Mouse (Mus musculus) bone marrow, adult 2 months (tissue): ENCODE measurements around the gene Elp4.

Source experiments
- CTCF ChIP-seq: fragments of 200-500 bp; IDR thresholded peaks from 2 replicates; pipeline ENCODE4 v1.5.1; 2011; ENCODE audit warnings: low read length, control low read depth; ENCODE audit not compliant: control insufficient read depth, insufficient read depth
- POLR2A ChIP-seq: fragments of 200-500 bp; IDR thresholded peaks from 2 replicates; pipeline ENCODE4 v1.6.1; 2011; ENCODE audit warnings: low read depth, mild to moderate bottlenecking, control low read depth, low read length, borderline replicate concordance; ENCODE audit not compliant: control insufficient read depth

DNA sequence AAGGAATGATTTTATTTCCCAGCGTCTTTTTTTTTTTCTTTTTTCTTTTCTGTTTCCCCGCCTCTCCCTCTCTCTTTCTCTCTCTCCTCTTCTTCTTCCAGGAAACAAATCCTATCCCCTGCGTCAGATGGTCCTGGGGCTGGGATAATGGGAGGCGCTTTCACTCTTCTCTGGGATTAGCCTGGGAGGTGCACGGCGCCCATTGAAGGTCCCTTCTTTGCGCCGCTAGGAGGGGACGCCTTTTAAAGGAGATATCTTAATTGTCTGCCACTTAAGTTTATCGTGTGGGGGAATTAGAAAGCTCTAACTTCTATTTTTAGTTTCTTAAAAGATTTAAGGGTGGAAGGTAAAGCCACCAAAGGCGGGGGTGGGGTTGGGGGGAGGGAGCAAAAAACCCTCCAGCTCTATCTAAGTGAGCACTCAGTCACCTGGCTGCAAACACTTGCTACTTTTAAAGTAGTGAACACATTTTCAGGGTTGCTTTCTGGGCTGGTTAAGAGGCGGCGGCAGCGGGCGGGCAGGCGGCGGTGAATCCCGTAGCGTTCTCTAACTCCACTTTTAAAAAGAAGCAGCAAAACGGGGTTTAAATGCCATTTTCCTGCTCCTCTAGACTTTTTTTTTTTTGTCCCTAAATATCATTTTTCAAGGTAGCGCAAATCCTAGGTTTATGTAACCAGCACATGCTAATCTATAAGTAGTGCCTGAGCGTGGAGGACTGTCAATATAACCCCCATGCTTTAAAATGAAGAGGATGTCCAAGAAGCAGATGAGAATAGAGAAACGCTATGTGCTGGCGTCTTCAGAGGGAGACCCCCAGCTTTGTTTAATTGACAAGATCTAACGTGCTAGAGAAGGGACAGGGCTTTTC lies 215.7 kb downstream of the Elp4 start:
- TF ChIP-seq CTCF (no peak), POLR2A (no peak)
